Mouse (Mus musculus) ovary, postnatal 10 days (tissue): ENCODE results near the gene 4930595D18Rik.

Experiments
- DNase-seq: peaks from one replicate; pipeline ENCODE4 v3.0.0; 2022; ENCODE audit warnings: low spot score

Gene 4930595D18Rik

DNA sequence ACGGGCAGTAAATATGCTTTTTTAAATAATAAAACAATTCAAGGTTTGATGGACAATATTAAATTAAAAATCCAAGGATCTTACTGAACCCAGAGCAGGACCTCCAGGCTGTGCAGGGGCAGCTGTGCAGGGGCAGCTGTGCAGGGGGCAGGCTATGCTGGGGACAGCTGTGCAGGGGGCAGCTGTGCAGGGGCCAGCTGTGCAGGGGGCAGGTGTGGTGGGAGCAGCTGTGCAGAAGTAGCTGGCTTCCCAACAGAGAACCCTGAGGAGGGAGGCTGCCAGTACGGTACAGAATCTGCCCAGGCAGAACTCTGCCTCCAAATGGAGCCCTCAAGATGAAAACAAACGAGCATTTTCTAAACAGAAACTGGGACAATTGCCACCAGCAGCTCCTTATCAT is 48.3 kb downstream of the 4930595D18Rik start:
- no peak for DNase-seq

DNA sequence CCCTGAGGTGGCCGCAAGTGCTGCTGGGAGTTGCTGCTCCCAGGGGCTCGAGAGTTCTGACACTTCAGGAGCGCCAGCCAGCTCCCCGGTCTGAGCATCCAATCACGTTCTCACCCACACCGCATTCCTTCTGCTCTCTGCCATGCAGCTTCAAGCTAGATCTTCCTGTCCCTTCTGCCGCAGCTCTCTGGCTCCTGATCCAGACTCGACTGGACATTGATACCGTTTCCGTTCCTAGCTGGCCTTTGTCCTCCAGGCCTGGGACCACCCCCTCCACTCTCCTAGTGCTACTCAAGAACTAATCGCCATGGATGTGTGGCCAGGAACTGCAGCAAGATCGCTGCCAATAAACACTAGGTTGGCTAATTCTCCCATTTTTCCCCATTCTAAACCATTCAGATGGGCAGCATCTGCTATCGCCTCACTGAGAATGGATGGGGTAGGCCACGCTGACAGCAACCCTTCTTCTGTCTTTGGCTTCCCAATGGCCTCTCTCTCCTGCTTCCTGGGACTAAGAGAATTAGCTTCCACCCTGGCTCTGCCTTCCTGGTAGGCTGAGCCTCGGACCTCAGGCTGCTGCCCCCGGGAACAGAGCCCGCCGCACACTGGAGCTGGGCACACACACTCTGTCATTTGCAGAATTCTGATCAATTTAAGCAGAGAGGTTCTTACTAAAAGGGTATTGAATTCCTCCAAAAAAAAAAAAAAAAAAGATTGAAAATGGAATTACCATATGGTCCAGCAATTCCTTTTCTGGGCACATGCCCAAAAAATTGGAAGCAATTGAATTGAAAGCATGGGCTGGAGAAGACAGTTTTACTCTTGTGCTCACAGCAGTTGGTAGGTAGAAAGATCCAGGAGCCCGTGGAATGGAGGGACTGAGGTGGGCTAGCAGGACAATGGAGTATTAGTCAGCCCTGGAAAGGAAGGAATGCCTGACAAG is 49.2 kb downstream of the 4930595D18Rik start:
- DNase-seq: no peak

DNA sequence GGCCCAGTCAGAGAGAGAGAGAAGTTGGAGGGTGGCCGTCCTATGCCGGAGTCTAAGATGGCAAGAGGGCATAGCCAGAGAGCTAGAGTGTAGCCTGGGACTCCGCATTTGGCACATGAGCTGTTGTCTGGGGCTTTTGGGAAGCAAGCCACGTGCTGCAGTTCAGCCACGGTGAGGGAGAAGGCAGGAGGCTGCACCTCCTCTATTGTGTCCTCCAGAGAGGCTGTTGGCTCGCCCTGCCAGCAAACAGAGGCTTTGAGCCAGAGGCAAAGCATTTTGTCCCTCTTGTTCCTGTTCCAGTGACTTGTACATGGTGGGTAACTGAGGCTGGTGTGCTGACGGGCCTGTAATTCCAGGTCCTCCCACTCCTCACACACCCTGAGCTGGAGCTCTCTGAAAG is 50.1 kb downstream of the 4930595D18Rik start:
- DNase-seq: no peak

GRCm38 (mm10) chr12:111125666-111126065 is 58.6 kb downstream of the 4930595D18Rik start:
- no peak for DNase-seq

GRCm38 (mm10) chr12:111124601-111125260 is 59.6 kb downstream of the 4930595D18Rik start:
- no peak for DNase-seq

GRCm38 (mm10) chr12:111122332-111122852 is 61.9 kb downstream of the 4930595D18Rik start:
- no peak for DNase-seq

DNA sequence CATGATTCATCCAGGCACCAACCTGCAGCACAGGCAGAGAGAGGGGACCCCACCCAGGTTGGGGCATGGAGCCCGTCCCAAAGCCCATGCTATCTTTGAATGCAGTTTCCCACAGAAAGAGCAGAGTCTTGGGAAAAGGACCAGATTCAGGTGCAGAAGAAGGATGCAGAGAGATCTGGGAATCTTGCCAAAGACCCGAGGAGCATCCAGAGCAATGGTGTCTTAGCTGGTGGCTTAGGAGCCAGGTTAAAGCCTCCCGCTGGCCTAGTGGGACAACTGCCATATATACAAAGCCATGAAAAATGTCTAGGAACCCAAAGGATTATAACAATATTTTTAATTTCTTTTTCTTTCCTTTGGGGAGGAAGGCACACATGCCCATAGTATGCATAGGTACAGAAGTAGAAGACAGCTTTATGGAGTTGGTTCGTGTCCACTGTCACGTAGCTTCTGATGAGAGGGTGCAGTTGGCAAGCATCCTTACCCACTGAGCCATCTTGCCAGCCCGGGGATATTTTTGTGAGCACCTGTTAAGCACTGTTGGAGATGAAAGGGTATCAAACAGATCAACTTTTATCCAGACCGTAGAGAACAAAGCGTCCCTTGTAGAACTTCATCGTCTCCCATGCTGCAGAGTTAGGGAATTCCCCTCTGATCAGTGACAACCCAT is 63.2 kb downstream of the 4930595D18Rik start:
- no peak for DNase-seq

DNA sequence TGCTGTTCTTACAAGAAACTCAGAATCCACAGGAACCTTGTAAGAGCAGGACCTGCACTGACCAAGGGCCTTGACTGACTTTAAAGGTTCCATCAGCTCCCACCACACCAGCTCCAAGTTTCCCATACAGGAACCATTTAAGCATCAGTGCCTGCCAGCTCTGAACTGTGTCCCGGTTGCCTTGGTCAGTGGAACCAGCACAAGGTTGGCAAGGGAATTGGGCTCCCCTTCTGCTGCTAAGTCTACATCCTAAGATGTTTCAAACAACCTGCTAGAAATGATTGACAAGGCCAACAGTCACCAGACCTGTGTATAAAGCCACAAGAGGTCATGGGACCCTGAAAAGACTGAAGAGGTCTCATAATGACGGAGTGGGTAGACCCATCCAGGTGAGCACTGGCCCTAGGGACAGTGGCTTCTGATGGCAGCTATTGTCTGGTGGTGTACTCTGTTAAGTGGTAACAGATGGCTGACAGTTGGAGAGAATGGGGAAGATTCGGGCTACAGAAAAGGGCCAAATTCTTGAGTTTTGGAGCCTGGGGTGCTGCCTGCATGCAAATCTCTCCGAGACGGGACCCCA is 64.7 kb downstream of the 4930595D18Rik start:
- DNase-seq: no peak

DNA sequence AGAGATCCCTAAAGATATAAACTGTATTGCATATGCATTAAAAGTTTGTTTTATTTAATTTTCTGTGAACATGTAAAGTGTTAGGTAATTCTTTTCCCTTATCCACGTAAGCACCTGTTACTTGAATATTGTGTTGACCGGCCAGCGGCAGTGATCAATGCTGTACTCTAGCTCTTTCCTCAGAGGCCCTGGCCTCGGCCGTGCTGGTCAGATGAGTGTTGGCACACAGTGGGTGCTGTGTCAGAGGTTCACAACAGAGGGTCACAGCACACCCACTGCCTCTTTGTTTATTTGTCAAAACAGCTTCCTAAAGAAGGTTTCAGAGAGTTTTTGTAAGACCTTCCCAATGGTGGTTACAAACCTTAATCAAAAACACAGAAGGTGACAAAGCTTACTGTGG is 69.7 kb downstream of the 4930595D18Rik start:
- no peak for DNase-seq

DNA sequence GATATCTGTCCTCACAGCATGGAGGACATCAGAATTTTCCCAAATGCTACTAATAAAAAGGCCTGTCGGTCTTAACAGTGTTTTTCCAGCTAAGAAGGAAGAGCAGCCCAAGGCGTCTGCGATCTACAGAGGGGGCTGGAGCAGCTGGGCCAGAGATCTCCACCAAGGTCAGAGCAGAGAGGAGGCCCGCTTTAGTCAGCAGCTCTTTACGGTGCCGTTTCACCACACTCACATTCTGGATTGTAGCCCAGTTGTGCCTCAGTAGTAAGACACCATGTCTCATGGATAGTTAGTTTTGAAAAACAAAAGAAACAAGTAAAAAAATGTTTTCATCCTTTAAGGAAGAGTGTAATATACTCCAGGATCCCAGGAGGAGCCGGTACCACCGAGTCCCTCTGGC is 73.1 kb downstream of the 4930595D18Rik start:
- DNase-seq: no peak
